Mouse (Mus musculus): ENCODE measurements around the gene Gm1043. TPM values are rescaled to one million over a fixed set of nuclear protein-coding genes. Genes with fewer than 3 reads are reported as not detected.
A peak's percentile ranks its signal among the peaks of the same experiment; 100 is the strongest.

Gm1043 gene
- polyA plus RNA-seq, 1 experiment from 2014 or later, result not detected

GRCm38 (mm10) chr5:37244666-37245242, 159.6 kb downstream of the Gm1043 start:
- peak overlapping the region; percentile 55; the same call in 1 of the 2 replicates for H3K4me3 ChIP-seq (replicated peaks)
- peak overlapping the region; percentile 96 for H3K4me2 ChIP-seq
- H3K36me3 ChIP-seq, result no peaks in the 10 kb centered on the region
- H3K4me1 ChIP-seq (replicated peaks), result peaks cover 45% of the 10 kb centered on the region
- H3K9me3 ChIP-seq, result no peaks in the 10 kb centered on the region
- no peak for ATAC-seq (ENCODE audit: insufficient number of reproducible peaks, insufficient read depth, low FRiP score, low TSS enrichment, low read depth)
- peaks cover 81% of the 10 kb centered on the region for H3K27me3 ChIP-seq
- WGBS, result 21% methylated on average over 9 of the region's 9 CpGs
- H3K9ac ChIP-seq (replicated peaks), result no peak overlapping the region
- H3K27ac ChIP-seq, result no peak overlapping the region

GRCm38 (mm10) chr5:37245651-37246050, 160.5 kb downstream of the Gm1043 start:
- H3K27ac ChIP-seq, result no peak overlapping the region
- H3K9me3 ChIP-seq, result no peaks in the 10 kb centered on the region
- peaks cover 72% of the 10 kb centered on the region for H3K27me3 ChIP-seq
- H3K4me3 ChIP-seq (replicated peaks), result peak overlapping the region; percentile 55
- peak; percentile 17; the same call in 1 of the 2 replicates for ATAC-seq (ENCODE audit: insufficient number of reproducible peaks, insufficient read depth, low FRiP score, low TSS enrichment, low read depth)
- peak overlapping the region; percentile 96 for H3K4me2 ChIP-seq
- H3K36me3 ChIP-seq, result no peaks in the 10 kb centered on the region
- peaks cover 45% of the 10 kb centered on the region for H3K4me1 ChIP-seq (replicated peaks)
- under 1% methylated on average over 39 of the region's 42 CpGs for WGBS
- peak overlapping the region; percentile 63 for H3K9ac ChIP-seq (replicated peaks)

GRCm38 (mm10) chr5:37246138-37246910, 161.2 kb downstream of the Gm1043 start:
- Histone ChIP-seq H3K4me2 (peak overlapping the region; percentile 96), H3K4me3 (replicated peaks) (peak overlapping the region; percentile 55), H3K4me1 (replicated peaks) (peaks cover 45% of the 10 kb centered on the region), H3K27ac (no peak overlapping the region), H3K9ac (replicated peaks) (peak overlapping the region; percentile 63), H3K27me3 (peaks cover 65% of the 10 kb centered on the region), H3K36me3 (no peaks in the 10 kb centered on the region), H3K9me3 (no peaks in the 10 kb centered on the region)
- under 1% methylated on average over 33 of the region's 37 CpGs for WGBS
- no peak for ATAC-seq (ENCODE audit: insufficient number of reproducible peaks, insufficient read depth, low FRiP score, low TSS enrichment, low read depth)

- Histone ChIP-seq H3K4me1 (replicated peaks) (peaks cover 36% of the 10 kb centered on the region), H3K27ac (no peak overlapping the region), H3K4me3 (replicated peaks) (no peak overlapping the region), H3K9ac (replicated peaks) (no peak overlapping the region), H3K36me3 (no peaks in the 10 kb centered on the region), H3K4me2 (no peak overlapping the region), H3K27me3 (peaks cover 54% of the 10 kb centered on the region), H3K9me3 (no peaks in the 10 kb centered on the region)
- ATAC-seq (ENCODE audit: insufficient number of reproducible peaks, insufficient read depth, low FRiP score, low TSS enrichment, low read depth), result no peak
- WGBS, result 25% methylated on average over 4 of the region's 4 CpGs
Observed at GRCm38 (mm10) chr5:37247456-37247855, 162.3 kb downstream of the Gm1043 start.

GRCm38 (mm10) chr5:37248870-37249269, 163.7 kb downstream of the Gm1043 start:
- ATAC-seq (ENCODE audit: insufficient number of reproducible peaks, insufficient read depth, low FRiP score, low TSS enrichment, low read depth), result no peak

GRCm38 (mm10) chr5:37251596-37251995, 166.4 kb downstream of the Gm1043 start:
- Histone ChIP-seq H3K9ac (replicated peaks) (no peak overlapping the region), H3K9me3 (no peaks in the 10 kb centered on the region), H3K4me3 (replicated peaks) (no peak overlapping the region), H3K36me3 (no peaks in the 10 kb centered on the region), H3K4me2 (no peak overlapping the region), H3K4me1 (replicated peaks) (peaks cover 3% of the 10 kb centered on the region), H3K27me3 (peaks cover 12% of the 10 kb centered on the region), H3K27ac (no peak overlapping the region)
- ATAC-seq (ENCODE audit: insufficient number of reproducible peaks, insufficient read depth, low FRiP score, low TSS enrichment, low read depth), result no peak
- 78% methylated on average over 3 of the region's 3 CpGs for WGBS

More at GRCm38 (mm10) chr5:37248870-37249269, 163.7 kb downstream of the Gm1043 start:
- Histone ChIP-seq H3K9me3 (no peaks in the 10 kb centered on the region), H3K4me1 (replicated peaks) (peaks cover 30% of the 10 kb centered on the region), H3K9ac (replicated peaks) (no peak overlapping the region), H3K4me3 (replicated peaks) (no peak overlapping the region), H3K36me3 (no peaks in the 10 kb centered on the region), H3K4me2 (no peak overlapping the region), H3K27me3 (peaks cover 40% of the 10 kb centered on the region), H3K27ac (no peak overlapping the region)
- 74% methylated on average over 3 of the region's 3 CpGs for WGBS

- H3K27me3 ChIP-seq, result peaks cover 6% of the 10 kb centered on the region; the same call in 1 of the 2 replicates
- WGBS, result 77% methylated on average over 9 of the region's 9 CpGs
- no peak overlapping the region for H3K27ac ChIP-seq
- no peaks in the 10 kb centered on the region for H3K36me3 ChIP-seq
- no peak overlapping the region for H3K4me3 ChIP-seq (replicated peaks)
- no peaks in the 10 kb centered on the region for H3K4me1 ChIP-seq (replicated peaks)
- no peaks in the 10 kb centered on the region for H3K9me3 ChIP-seq
- no peak overlapping the region for H3K9ac ChIP-seq (replicated peaks)
- H3K4me2 ChIP-seq, result no peak overlapping the region
- ATAC-seq (ENCODE audit: insufficient number of reproducible peaks, insufficient read depth, low FRiP score, low TSS enrichment, low read depth), result no peak
Observed at GRCm38 (mm10) chr5:37252101-37252804, 167.1 kb downstream of the Gm1043 start.

- H3K4me2 ChIP-seq, result no peak overlapping the region
- H3K27me3 ChIP-seq, result no peaks in the 10 kb centered on the region
- H3K9me3 ChIP-seq, result no peaks in the 10 kb centered on the region
- no peak overlapping the region for H3K4me3 ChIP-seq (replicated peaks)
- H3K9ac ChIP-seq (replicated peaks), result no peak overlapping the region
- WGBS, result 90% methylated on average over 4 of the region's 4 CpGs
- no peak for ATAC-seq (ENCODE audit: insufficient number of reproducible peaks, insufficient read depth, low FRiP score, low TSS enrichment, low read depth)
- H3K27ac ChIP-seq, result no peak overlapping the region
- no peaks in the 10 kb centered on the region for H3K36me3 ChIP-seq
- H3K4me1 ChIP-seq (replicated peaks), result no peaks in the 10 kb centered on the region
Observed at GRCm38 (mm10) chr5:37254523-37254922, 169.4 kb downstream of the Gm1043 start.

- H3K9ac ChIP-seq (replicated peaks), result no peak overlapping the region
- H3K4me2 ChIP-seq, result no peak overlapping the region
- H3K27ac ChIP-seq, result no peak overlapping the region
- H3K4me1 ChIP-seq (replicated peaks), result no peaks in the 10 kb centered on the region
- H3K9me3 ChIP-seq, result no peaks in the 10 kb centered on the region
- no peaks in the 10 kb centered on the region for H3K27me3 ChIP-seq
- 72% methylated on average over 7 of the region's 7 CpGs for WGBS
- no peak overlapping the region for H3K4me3 ChIP-seq (replicated peaks)
- ATAC-seq (ENCODE audit: insufficient number of reproducible peaks, insufficient read depth, low FRiP score, low TSS enrichment, low read depth), result no peak
- no peaks in the 10 kb centered on the region for H3K36me3 ChIP-seq
Observed at GRCm38 (mm10) chr5:37256823-37257222, 171.7 kb downstream of the Gm1043 start.

GRCm38 (mm10) chr5:37257243-37257642, 172.1 kb downstream of the Gm1043 start:
- WGBS, result 50% methylated on average over 5 of the region's 5 CpGs
- no peak for ATAC-seq (ENCODE audit: insufficient number of reproducible peaks, insufficient read depth, low FRiP score, low TSS enrichment, low read depth)
- H3K4me1 ChIP-seq (replicated peaks), result no peaks in the 10 kb centered on the region
- H3K27me3 ChIP-seq, result no peaks in the 10 kb centered on the region
- no peak overlapping the region for H3K27ac ChIP-seq
- H3K9me3 ChIP-seq, result no peaks in the 10 kb centered on the region
- no peak overlapping the region for H3K9ac ChIP-seq (replicated peaks)
- no peak overlapping the region for H3K4me3 ChIP-seq (replicated peaks)
- no peak overlapping the region for H3K4me2 ChIP-seq
- H3K36me3 ChIP-seq, result no peaks in the 10 kb centered on the region

- H3K36me3 ChIP-seq, result no peaks in the 10 kb centered on the region
- no peak overlapping the region for H3K9ac ChIP-seq (replicated peaks)
- no peak overlapping the region for H3K27ac ChIP-seq
- no peaks in the 10 kb centered on the region for H3K27me3 ChIP-seq
- ATAC-seq (ENCODE audit: insufficient number of reproducible peaks, insufficient read depth, low FRiP score, low TSS enrichment, low read depth), result no peak
- no peaks in the 10 kb centered on the region for H3K9me3 ChIP-seq
- H3K4me1 ChIP-seq (replicated peaks), result 0 out of 2 replicates have a peak, but pooled peaks cover 6% of the 10 kb centered on the region
- 74% methylated on average over 5 of the region's 5 CpGs for WGBS
- no peak overlapping the region for H3K4me2 ChIP-seq
- no peak overlapping the region for H3K4me3 ChIP-seq (replicated peaks)
Observed at GRCm38 (mm10) chr5:37261734-37262133, 176.6 kb downstream of the Gm1043 start.
